Comparison of ENCODE assay signal across 9 mouse cellular contexts in genomic region chr11:121388554-121388945, GRCm38 (mm10). TPM values are rescaled to one million over a fixed set of nuclear protein-coding genes. Genes with fewer than 3 reads are reported as not detected.
A peak's percentile ranks its signal among the peaks of the same experiment; 100 is the strongest.
DNase-seq lines count a peak whose midpoint lies in the region; ATAC-seq and TF ChIP-seq lines count a peak whose summit lies in the region.
"Had no signal": no experiment of that assay in that cellular context is flagged by ENCODE, and none has a peak within 500 bp of the region (broad histone marks: within the 10 kb centered on the region; RNA-seq: fewer than 3 reads in every experiment).

No protein-coding gene starts in this region.

- H3K27ac ChIP-seq in kidney, adult 2 months (ENCODE audit: insufficient read depth, low read depth, low read length), result no peak overlapping the region
- H3K27ac ChIP-seq in embryonic facial prominence, embryonic 12.5 days, result no peak overlapping the region
- H3K27ac ChIP-seq in hindbrain, postnatal 0 days, result peak overlapping the region; percentile 45; the same call in 1 of the 2 replicates
- 0 out of 2 replicates have a peak overlapping the region, but pooled peaks have one; percentile 10 for H3K27ac ChIP-seq in midbrain, embryonic 16.5 days (ENCODE audit: low read length)

- WGBS in kidney, adult 2 months, result 6% methylated on average over 6 of the region's 6 CpGs
- WGBS in embryonic facial prominence, embryonic 12.5 days, result 12% methylated on average over 6 of the region's 6 CpGs
- WGBS in hindbrain, postnatal 0 days, result 9% methylated on average over 6 of the region's 6 CpGs
- WGBS in midbrain, embryonic 16.5 days, result 10% methylated on average over 6 of the region's 6 CpGs

- ATAC-seq in embryonic facial prominence, embryonic 12.5 days (ENCODE audit: insufficient number of reproducible peaks, insufficient read depth, low FRiP score, low TSS enrichment), result no peak; the same call in 1 of the 2 replicates
- ATAC-seq in hindbrain, postnatal 0 days, result no peak
- ATAC-seq in midbrain, embryonic 16.5 days, result peak; percentile 52

- H3K9ac ChIP-seq in embryonic facial prominence, embryonic 12.5 days, result no peak overlapping the region
- no peak overlapping the region for H3K9ac ChIP-seq in hindbrain, postnatal 0 days (replicated peaks; ENCODE audit: low read length)
- H3K9ac ChIP-seq in midbrain, embryonic 16.5 days (ENCODE audit: low read depth, low read length), result no peak overlapping the region

- no peaks in the 10 kb centered on the region for H3K36me3 ChIP-seq in kidney, adult 2 months (ENCODE audit: control insufficient read depth, insufficient read depth, low read length)
- H3K36me3 ChIP-seq in embryonic facial prominence, embryonic 12.5 days, result no peaks in the 10 kb centered on the region
- no peaks in the 10 kb centered on the region for H3K36me3 ChIP-seq in hindbrain, postnatal 0 days (ENCODE audit: insufficient read depth, low read length)
- H3K36me3 ChIP-seq in midbrain, embryonic 16.5 days (ENCODE audit: control insufficient read depth, insufficient read depth, low read length), result no peaks in the 10 kb centered on the region
- H3K36me3 ChIP-seq: G1E had no signal

- H3K9me3 ChIP-seq in embryonic facial prominence, embryonic 12.5 days, result no peaks in the 10 kb centered on the region
- no peaks in the 10 kb centered on the region for H3K9me3 ChIP-seq in hindbrain, postnatal 0 days (ENCODE audit: low read length)
- H3K9me3 ChIP-seq in midbrain, embryonic 16.5 days (replicated peaks; ENCODE audit: control insufficient read depth, low read length, poor library complexity, severe bottlenecking), result no peaks in the 10 kb centered on the region
- H3K9me3 ChIP-seq: G1E had no signal

- TF ChIP-seq POLR2A in kidney, adult 2 months (IDR thresholded peaks at IDR 0.05; ENCODE audit: low read depth, low read length), result no peak

- intact Hi-C loops in left cerebral cortex, postnatal 4 days (cut with DNase I), result no loop called here

- H3K4me3 ChIP-seq in kidney, adult 2 months (ENCODE audit: insufficient read depth, low read depth, low read length), result peak overlapping the region; percentile 2; the same call in 1 of the 2 replicates
- peak overlapping the region; percentile 60 for H3K4me3 ChIP-seq in embryonic facial prominence, embryonic 12.5 days
- H3K4me3 ChIP-seq in hindbrain, postnatal 0 days (ENCODE audit: low read length), result peak overlapping the region; percentile 77
- H3K4me3 ChIP-seq in midbrain, embryonic 16.5 days (ENCODE audit: low read depth, low read length), result peak overlapping the region; percentile 72

- peak overlapping the region; percentile 87 for H3K4me2 ChIP-seq in embryonic facial prominence, embryonic 12.5 days (replicated peaks)
- H3K4me2 ChIP-seq in hindbrain, postnatal 0 days (ENCODE audit: low read depth, low read length), result peak overlapping the region; percentile 90
- peak overlapping the region; percentile 89 for H3K4me2 ChIP-seq in midbrain, embryonic 16.5 days (ENCODE audit: low read length)

- no peak for TF ChIP-seq CTCF in kidney, adult 2 months (conservative IDR thresholded peaks at IDR 0.05; ENCODE audit: insufficient read depth, insufficient read length, low read depth, low read length)
- TF ChIP-seq CTCF in hindbrain, postnatal 0 days (IDR thresholded peaks at IDR 0.05; ENCODE audit: low read depth), result peak; percentile 41; the same call in 1 of the 2 replicates

- no peak for DNase-seq in kidney, adult 2 months
- no peak for DNase-seq in kidney, postnatal 36 days
- no peak for DNase-seq in hindbrain, postnatal 0 days (ENCODE audit: low spot score)
- no peak for DNase-seq in gastrocnemius, postnatal 10 days
- no peak for DNase-seq in layer of hippocampus, adult 9-11 months
- DNase-seq in left cerebral cortex, postnatal 4 days, result no peak

- 0 out of 2 replicates have a peak, but pooled peaks cover 3% of the 10 kb centered on the region for H3K4me1 ChIP-seq in kidney, adult 2 months (ENCODE audit: control insufficient read depth, insufficient read depth, low read length)
- H3K4me1 ChIP-seq in embryonic facial prominence, embryonic 12.5 days, result peaks cover 13% of the 10 kb centered on the region
- H3K4me1 ChIP-seq in hindbrain, postnatal 0 days (ENCODE audit: insufficient read depth, low read length), result peaks cover 3% of the 10 kb centered on the region; the same call in 1 of the 2 replicates
- peaks cover 15% of the 10 kb centered on the region for H3K4me1 ChIP-seq in midbrain, embryonic 16.5 days (ENCODE audit: control insufficient read depth, insufficient read depth, low read length)

- H3K27me3 ChIP-seq in kidney, adult 2 months (replicated peaks; ENCODE audit: control insufficient read depth, insufficient read depth, low read length), result no peaks in the 10 kb centered on the region
- H3K27me3 ChIP-seq in embryonic facial prominence, embryonic 12.5 days, result peaks cover 4% of the 10 kb centered on the region; the same call in 1 of the 2 replicates
- no peaks in the 10 kb centered on the region for H3K27me3 ChIP-seq in hindbrain, postnatal 0 days (ENCODE audit: insufficient read depth, low read length)
- no peaks in the 10 kb centered on the region; the same call in 1 of the 2 replicates for H3K27me3 ChIP-seq in midbrain, embryonic 16.5 days (ENCODE audit: control insufficient read depth, insufficient read depth, low read depth, low read length)

RNA-seq across cellular contexts. Expression of gene Rab40b, which starts 0.5 kb away (rescaled TPM):
- 1.8 and 2.5 TPM in 2 replicates for polyA plus RNA-seq in kidney, adult 2 months (2012; rRNA removed)
- 7.5 and 8.9 TPM in 2 replicates for polyA plus RNA-seq in embryonic facial prominence, embryonic 12.5 days (2016; fragmentation: Nextera tagmentation; extraction: Ambion mirVana)
- total RNA-seq in hindbrain, postnatal 0 days (2014; rRNA removed), result 7.6 and 11.4 TPM in 2 replicates
- 8.9 and 9.9 TPM in 2 replicates for polyA plus RNA-seq in hindbrain, postnatal 0 days (2015; fragmentation: Nextera tagmentation; extraction: Ambion mirVana)
- 16.0 and 17.6 TPM in 2 replicates for polyA plus RNA-seq in midbrain, embryonic 16.5 days (2015; fragmentation: Nextera tagmentation; extraction: Ambion mirVana)
- total RNA-seq in gastrocnemius, postnatal 10 days (2021), result 10 to 100 TPM; 23.8 to 27.4 TPM
- 10 to 100 TPM; 13.6 to 16.4 TPM for total RNA-seq in left cerebral cortex, postnatal 4 days (2021)
- total RNA-seq: G1E had no signal
- polyA plus RNA-seq: G1E had no signal

RNA-seq across cellular contexts. Expression of gene Fn3krp, which starts 32.7 kb away (rescaled TPM):
- 14.9 and 19.6 TPM in 2 replicates for polyA plus RNA-seq in kidney, adult 2 months (2012; rRNA removed)
- 8.6 and 10.2 TPM in 2 replicates for polyA plus RNA-seq in embryonic facial prominence, embryonic 12.5 days (2016; fragmentation: Nextera tagmentation; extraction: Ambion mirVana)
- 21.4 and 25.2 TPM in 2 replicates for total RNA-seq in hindbrain, postnatal 0 days (2014; rRNA removed)
- 8.4 and 8.6 TPM in 2 replicates for polyA plus RNA-seq in hindbrain, postnatal 0 days (2015; fragmentation: Nextera tagmentation; extraction: Ambion mirVana)
- 8.2 and 12.4 TPM in 2 replicates for polyA plus RNA-seq in midbrain, embryonic 16.5 days (2015; fragmentation: Nextera tagmentation; extraction: Ambion mirVana)
- total RNA-seq in gastrocnemius, postnatal 10 days (2021), result 1 to 10 TPM; 6.1 to 8.1 TPM
- 10 to 100 TPM; 17.9 to 18.1 TPM for total RNA-seq in left cerebral cortex, postnatal 4 days (2021)

RNA-seq across cellular contexts. Expression of gene Wdr45b, which starts 34.3 kb away (rescaled TPM):
- polyA plus RNA-seq in kidney, adult 2 months (2012; rRNA removed), result 54.5 and 59.4 TPM in 2 replicates
- polyA plus RNA-seq in embryonic facial prominence, embryonic 12.5 days (2016; fragmentation: Nextera tagmentation; extraction: Ambion mirVana), result 102 and 103 TPM in 2 replicates
- total RNA-seq in hindbrain, postnatal 0 days (2014; rRNA removed), result 77.9 and 78.0 TPM in 2 replicates
- polyA plus RNA-seq in hindbrain, postnatal 0 days (2015; fragmentation: Nextera tagmentation; extraction: Ambion mirVana), result 84.9 and 88.7 TPM in 2 replicates
- polyA plus RNA-seq in midbrain, embryonic 16.5 days (2015; fragmentation: Nextera tagmentation; extraction: Ambion mirVana), result 83.4 and 85.7 TPM in 2 replicates
- 10 to 100 TPM; 40.7 to 45.4 TPM for total RNA-seq in gastrocnemius, postnatal 10 days (2021)
- total RNA-seq in left cerebral cortex, postnatal 4 days (2021), result 10 to 100 TPM; 57.3 to 64.8 TPM

RNA-seq across cellular contexts. Expression of gene Fn3k, which starts 46.2 kb away (rescaled TPM):
- polyA plus RNA-seq in kidney, adult 2 months (2012; rRNA removed), result 30.6 and 33.7 TPM in 2 replicates
- 0.51 and 0.78 TPM in 2 replicates for polyA plus RNA-seq in embryonic facial prominence, embryonic 12.5 days (2016; fragmentation: Nextera tagmentation; extraction: Ambion mirVana)
- 4.5 and 13.4 TPM in 2 replicates for total RNA-seq in hindbrain, postnatal 0 days (2014; rRNA removed)
- polyA plus RNA-seq in hindbrain, postnatal 0 days (2015; fragmentation: Nextera tagmentation; extraction: Ambion mirVana), result 5.4 and 6.0 TPM in 2 replicates
- 4.3 and 6.0 TPM in 2 replicates for polyA plus RNA-seq in midbrain, embryonic 16.5 days (2015; fragmentation: Nextera tagmentation; extraction: Ambion mirVana)
- total RNA-seq in gastrocnemius, postnatal 10 days (2021), result 1 to 10 TPM; 5.0 to 7.6 TPM
- total RNA-seq in left cerebral cortex, postnatal 4 days (2021), result 1 to 10 TPM; 4.9 to 5.7 TPM

Comparison
In these comparisons a context has a peak if more than half of its experiments do, and no peak if none do; other contexts are left out.
1. H3K27ac ChIP-seq: peak in hindbrain, postnatal 0 days (single experiment) and midbrain, embryonic 16.5 days (single experiment); none in kidney, adult 2 months (single experiment) and embryonic facial prominence, embryonic 12.5 days (single experiment).
2. H3K4me3 ChIP-seq: peak in every context shown above with its lines; median percentile 77 in hindbrain, postnatal 0 days; 72 in midbrain, embryonic 16.5 days; 60 in embryonic facial prominence, embryonic 12.5 days; 2 in kidney, adult 2 months.
3. Peak in every context shown above with its lines, with median percentiles within 50 percentile points of each other: H3K4me2 ChIP-seq.